Mouse (Mus musculus) heart, embryonic 11.5 days (tissue): Measurements from ENCODE around the gene Snrpd3. TPM values are rescaled to one million over a fixed set of nuclear protein-coding genes. Genes with fewer than 3 reads are reported as not detected.
"Not testable (repeated sequence)": the region's sequence is repeated elsewhere in the genome, so short reads cannot be mapped to it uniquely, and the experiment has no call there.

Experiments
- ATAC-seq: fragments of 200-750 bp; cut with Nextera tagmentation; replicated peaks from 2 replicates; pipeline ENCODE4 v1.8.0; 2017; ENCODE audit warnings: moderate library complexity; ENCODE audit not compliant: insufficient number of reproducible peaks, low FRiP score, low TSS enrichment
- H3K27ac ChIP-seq: fragments of 300-500 bp; sonication (generic); 2 replicates; pipeline ENCODE4 v1.5.1; 2014; ENCODE audit warnings: mild to moderate bottlenecking, low read depth, low read length
- H3K27me3 ChIP-seq: fragments of 300-500 bp; sonication (generic); 2 replicates; pipeline ENCODE4 v1.6.1; 2014; ENCODE audit warnings: mild to moderate bottlenecking, low read length, mixed read lengths; ENCODE audit not compliant: control insufficient read depth, insufficient read depth
- H3K36me3 ChIP-seq: fragments of 300-500 bp; sonication (generic); 2 replicates; pipeline ENCODE4 v1.6.1; 2014; ENCODE audit warnings: mild to moderate bottlenecking, low read length, moderate library complexity, mixed read lengths; ENCODE audit not compliant: control insufficient read depth, insufficient read depth
- H3K4me1 ChIP-seq: fragments of 300-500 bp; sonication (generic); 2 replicates; pipeline ENCODE4 v1.6.1; 2014; ENCODE audit warnings: low read length; ENCODE audit not compliant: control insufficient read depth, insufficient read depth
- H3K4me2 ChIP-seq: fragments of 300-500 bp; sonication (generic); 2 replicates; pipeline ENCODE4 v1.6.1; 2014; ENCODE audit warnings: mild to moderate bottlenecking, moderate library complexity
- H3K4me3 ChIP-seq: fragments of 300-500 bp; sonication (generic); 2 replicates; pipeline ENCODE4 v1.5.1; 2014; ENCODE audit warnings: low read depth, low read length
- H3K9ac ChIP-seq: fragments of 300-500 bp; sonication (generic); 2 replicates; pipeline ENCODE4 v1.6.1; 2014; ENCODE audit warnings: mild to moderate bottlenecking, low read depth, low read length, moderate library complexity
- H3K9me3 ChIP-seq: fragments of 300-500 bp; sonication (generic); replicated peaks from 2 replicates; pipeline ENCODE4 v1.6.1; 2016; ENCODE audit warnings: low read length; ENCODE audit not compliant: control insufficient read depth
- WGBS: fragments of 180-500 bp; shearing (Covaris S2); extraction: QIAGEN DNeasy Blood & Tissue Kit; methylation state at CpG from one replicate; pipeline ENCODE4 v1.1.7; 2014; ENCODE audit not compliant: insufficient replicate concordance; 5-methylcytosine and 5-hydroxymethylcytosine counted together
- polyA plus RNA-seq: library from polyadenylated mRNA; unstranded; fragments of >200 nt; fragmentation: Nextera tagmentation; extraction: Ambion mirVana; gene quantifications from 2 replicates; pipeline ENCODE4 v1.2.1, GENCODE M21; 2014

The Snrpd3 gene
- polyA plus RNA-seq, 1 experiment from 2014 or later = 121 TPM

DNA sequence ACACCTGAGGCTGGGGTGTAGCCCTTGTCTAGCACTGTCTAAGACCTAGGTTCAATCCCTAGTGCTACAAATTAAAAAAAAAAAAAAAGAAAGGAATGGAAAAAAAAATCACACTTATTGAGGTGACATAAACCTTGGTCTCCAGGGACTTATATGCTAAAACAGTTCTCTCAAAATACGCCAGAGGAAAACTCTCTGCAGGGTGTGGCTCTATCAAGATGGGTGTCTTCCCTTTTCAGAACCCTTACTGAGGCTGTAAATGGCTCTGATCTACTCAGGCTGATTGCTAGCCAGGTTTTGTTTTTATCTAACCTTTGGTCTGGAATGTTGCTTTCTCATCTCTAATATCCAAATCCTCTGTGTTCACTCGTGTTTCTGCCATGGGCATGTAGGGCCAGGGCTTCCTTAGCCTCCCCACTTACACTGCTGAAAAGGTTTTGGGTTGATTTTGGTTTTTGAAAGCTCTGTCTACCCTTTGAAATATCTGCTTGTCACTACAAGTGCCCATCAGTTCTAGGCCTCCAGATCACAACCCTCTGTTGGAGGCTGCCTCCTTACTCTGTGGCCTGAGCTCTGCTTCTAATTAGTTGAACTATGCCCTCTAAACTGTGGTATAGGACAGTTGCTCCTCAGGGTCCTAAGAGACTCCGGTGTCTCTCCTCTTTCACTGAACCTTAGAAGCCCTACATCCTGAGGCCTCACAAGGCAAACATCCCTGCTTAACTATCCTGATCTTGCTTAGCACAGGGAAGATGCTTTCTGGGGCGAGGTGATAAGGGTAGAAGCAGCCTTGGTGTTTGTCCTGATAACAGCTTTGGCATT, 1.9 kb upstream of the Snrpd3 start:
- H3K27me3 ChIP-seq = no peaks in the 10 kb centered on the region
- H3K9me3 ChIP-seq = no peaks in the 10 kb centered on the region
- no peak for ATAC-seq
- no peak overlapping the region for H3K9ac ChIP-seq
- H3K4me3 ChIP-seq = peak overlapping the region; percentile 93
- peaks cover 15% of the 10 kb centered on the region for H3K36me3 ChIP-seq
- peak overlapping the region; percentile 88 for H3K4me2 ChIP-seq
- WGBS = 66% methylated on average over 4 of the region's 4 CpGs
- H3K27ac ChIP-seq = peak overlapping the region; percentile 89
- peaks cover 26% of the 10 kb centered on the region for H3K4me1 ChIP-seq

DNA sequence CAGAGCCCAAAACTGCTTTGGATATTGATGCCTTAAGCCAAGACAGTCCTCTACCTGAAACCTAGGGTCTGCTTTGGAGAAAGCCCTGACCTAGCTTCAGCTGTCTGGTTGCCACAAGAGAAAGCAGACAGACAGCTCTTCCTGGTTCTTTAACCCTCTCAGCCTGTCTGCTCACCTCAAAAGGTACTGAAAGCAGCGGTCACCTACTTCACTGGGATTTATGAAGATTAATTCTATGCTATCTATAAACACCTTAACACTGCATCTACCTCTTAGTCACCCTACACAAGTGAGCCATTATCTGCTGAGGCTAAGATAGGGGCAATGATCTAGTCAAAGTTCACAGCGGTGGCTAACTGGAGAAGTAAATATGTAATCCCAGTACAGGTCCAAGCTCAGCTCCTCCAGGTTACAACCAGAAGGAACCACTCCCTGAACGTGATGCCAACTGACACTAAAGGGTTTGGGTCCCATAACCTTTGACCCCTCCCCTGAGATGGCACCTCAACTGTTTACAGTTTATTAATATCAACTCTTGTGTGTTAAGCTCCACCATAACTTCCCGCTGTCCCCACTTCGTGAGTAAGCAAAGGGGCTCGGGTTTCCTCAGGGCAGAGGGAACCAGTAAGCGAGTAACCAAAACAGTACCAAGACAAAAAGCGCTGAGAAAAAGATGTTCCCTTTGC, 1.2 kb upstream of the Snrpd3 start:
- Histone ChIP-seq H3K27ac (peak overlapping the region; percentile 89), H3K4me1 (peaks cover 26% of the 10 kb centered on the region)

DNA sequence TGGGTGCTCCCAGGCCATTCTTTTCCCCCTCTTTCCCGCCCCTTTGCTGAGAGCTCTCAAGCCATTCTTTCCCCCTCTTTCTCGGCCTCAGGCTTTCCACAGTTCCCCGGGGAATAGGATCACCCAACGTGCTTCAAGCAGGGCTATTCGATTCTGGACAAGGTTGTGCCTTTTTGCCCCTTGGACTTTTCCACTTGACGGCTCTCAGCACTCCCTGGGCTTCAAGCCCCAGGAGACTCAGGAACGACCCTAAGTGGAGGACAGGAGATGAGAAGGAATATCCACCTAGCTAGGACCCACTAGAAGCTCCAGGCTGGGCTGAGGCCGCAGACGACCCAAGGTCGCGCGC, 653 bp upstream of the Snrpd3 start:
- Histone ChIP-seq H3K27me3 (no peaks in the 10 kb centered on the region), H3K36me3 (peaks cover 17% of the 10 kb centered on the region), H3K4me2 (peak overlapping the region; percentile 88), H3K4me3 (peak overlapping the region; percentile 93), H3K9ac (peak overlapping the region; percentile 94), H3K9me3 (no peaks in the 10 kb centered on the region), H3K27ac (peak overlapping the region; percentile 89), H3K4me1 (peaks cover 29% of the 10 kb centered on the region)
- ATAC-seq = no peak
- WGBS = 1% methylated on average over 12 of the region's 12 CpGs

More for the DNA sequence above, 1.2 kb upstream of the Snrpd3 start:
- H3K4me3 ChIP-seq = peak overlapping the region; percentile 93
- no peaks in the 10 kb centered on the region for H3K9me3 ChIP-seq
- peaks cover 16% of the 10 kb centered on the region for H3K36me3 ChIP-seq
- no peaks in the 10 kb centered on the region for H3K27me3 ChIP-seq
- WGBS = 23% methylated on average over 8 of the region's 8 CpGs
- H3K4me2 ChIP-seq = peak overlapping the region; percentile 88
- H3K9ac ChIP-seq = peak overlapping the region; percentile 94
- ATAC-seq = no peak

DNA sequence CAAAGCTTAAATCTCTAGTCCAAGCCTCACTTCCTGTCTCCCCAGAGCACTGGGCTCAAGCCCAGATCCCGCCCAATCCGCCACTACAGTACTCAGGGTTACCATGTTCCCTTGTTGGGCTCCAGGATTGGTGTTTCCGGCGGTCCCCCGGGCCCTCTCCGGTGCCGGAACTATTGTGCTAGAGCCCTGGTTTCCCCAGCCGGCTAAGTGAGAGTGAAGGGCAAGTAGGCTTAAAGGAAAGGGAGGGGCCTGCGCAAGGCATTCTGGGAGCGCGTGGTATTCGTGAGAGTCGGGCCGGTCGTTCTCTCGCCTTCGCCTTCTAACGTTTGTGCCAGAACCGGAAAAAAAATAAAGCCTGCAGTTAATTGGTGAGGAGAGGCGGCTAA, 400 bp downstream of the Snrpd3 start, which contains the start of gene Gucd1:
TSS of gene Gucd1 (minus strand) at position 215 of the 386 bp plus-strand sequence.
- peak within 1 kb of the TSS; percentile 89 for H3K27ac ChIP-seq
- no peaks in the 10 kb centered on the region for H3K27me3 ChIP-seq
- peaks cover 13% of the 10 kb centered on the region for H3K36me3 ChIP-seq
- under 1% methylated on average over 20 of the region's 20 CpGs for whole genome bisulfite sequencing
- peak within 1 kb of the TSS; percentile 93 for H3K4me3 ChIP-seq
- H3K9me3 ChIP-seq = no peaks in the 10 kb centered on the region
- H3K4me2 ChIP-seq = peak within 1 kb of the TSS; percentile 88
- ATAC-seq = peak; percentile 81
- H3K4me1 ChIP-seq = peaks cover 29% of the 10 kb centered on the region
- H3K9ac ChIP-seq = peak within 1 kb of the TSS; percentile 94

DNA sequence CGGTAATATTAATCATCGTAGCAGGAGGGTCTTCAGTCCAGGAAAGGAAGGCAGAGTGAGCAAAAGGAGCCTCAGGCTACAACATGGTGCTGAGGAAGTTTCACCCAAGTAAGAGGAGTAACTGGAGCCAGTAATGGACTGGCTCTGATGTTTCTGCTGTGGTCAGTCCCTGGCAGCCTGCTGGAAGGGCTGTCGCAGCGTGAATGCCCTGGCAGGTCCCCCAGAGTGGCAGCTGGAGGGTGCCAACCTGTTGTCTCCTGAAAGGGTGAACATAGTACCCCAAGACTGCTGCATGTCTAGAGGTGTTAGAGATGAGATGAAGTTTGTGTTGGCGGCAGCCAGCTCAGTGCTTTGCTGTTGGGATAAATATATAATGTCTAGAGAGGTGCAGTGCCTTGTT, 3.2 kb downstream of the Snrpd3 start:
- peaks cover 21% of the 10 kb centered on the region for H3K4me1 ChIP-seq
- H3K9ac ChIP-seq = no peak overlapping the region
- no peak overlapping the region for H3K27ac ChIP-seq
- peaks cover 13% of the 10 kb centered on the region for H3K36me3 ChIP-seq
- WGBS = 88% methylated on average over 5 of the region's 5 CpGs
- no peaks in the 10 kb centered on the region for H3K27me3 ChIP-seq
- no peak for ATAC-seq
- H3K9me3 ChIP-seq = no peaks in the 10 kb centered on the region
- H3K4me2 ChIP-seq = no peak overlapping the region
- H3K4me3 ChIP-seq = no peak overlapping the region

DNA sequence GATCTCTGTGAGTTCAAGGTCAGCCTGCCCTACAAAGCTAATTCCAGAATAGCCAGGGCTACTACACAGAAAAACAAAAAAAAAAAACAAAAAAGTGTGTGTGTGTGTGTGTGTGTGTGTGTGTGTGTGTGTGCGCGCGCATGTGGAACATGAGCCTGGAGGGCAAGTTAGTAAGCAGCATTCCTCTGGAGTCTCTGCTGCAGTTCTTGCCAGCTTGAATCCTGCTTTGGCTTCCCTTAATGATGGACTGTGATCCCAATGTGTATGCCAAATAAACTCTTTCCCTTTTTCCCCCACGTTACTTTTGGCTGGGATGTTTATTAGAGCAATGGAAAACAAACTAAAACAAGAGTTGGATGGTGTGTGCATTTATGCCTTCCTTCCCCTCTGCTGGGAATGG, 4.3 kb downstream of the Snrpd3 start:
- Histone ChIP-seq H3K27ac (no peak overlapping the region), H3K9me3 (no peaks in the 10 kb centered on the region), H3K4me1 (peaks cover 11% of the 10 kb centered on the region), H3K4me2 (no peak overlapping the region), H3K4me3 (no peak overlapping the region), H3K9ac (no peak overlapping the region), H3K36me3 (peaks cover 17% of the 10 kb centered on the region), H3K27me3 (no peaks in the 10 kb centered on the region)
- no peak for ATAC-seq
- WGBS = 90% methylated on average over 4 of the region's 4 CpGs

DNA sequence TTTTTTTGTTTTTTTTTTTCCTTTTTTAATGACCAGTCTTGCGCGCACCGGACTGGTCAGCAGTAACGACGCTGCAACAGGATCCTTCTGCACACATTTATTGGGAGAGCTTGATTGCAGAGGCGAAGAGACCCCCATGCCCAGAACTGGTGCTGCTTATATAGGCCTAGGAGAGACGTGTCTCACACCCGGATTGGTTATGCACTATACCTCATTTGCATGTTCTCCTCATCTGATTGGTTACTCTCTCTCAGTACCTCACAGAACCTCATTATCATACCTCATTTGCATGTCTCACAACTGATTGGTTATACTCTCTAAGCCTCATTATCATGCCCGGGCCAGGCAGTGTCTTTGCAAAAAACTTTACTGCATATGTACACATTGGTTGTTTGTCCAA, 8.1 kb downstream of the Snrpd3 start:
- H3K4me3 ChIP-seq, H3K4me2 ChIP-seq: not testable (repeated sequence)
- 96% methylated on average over 9 of the region's 9 CpGs for WGBS

DNA sequence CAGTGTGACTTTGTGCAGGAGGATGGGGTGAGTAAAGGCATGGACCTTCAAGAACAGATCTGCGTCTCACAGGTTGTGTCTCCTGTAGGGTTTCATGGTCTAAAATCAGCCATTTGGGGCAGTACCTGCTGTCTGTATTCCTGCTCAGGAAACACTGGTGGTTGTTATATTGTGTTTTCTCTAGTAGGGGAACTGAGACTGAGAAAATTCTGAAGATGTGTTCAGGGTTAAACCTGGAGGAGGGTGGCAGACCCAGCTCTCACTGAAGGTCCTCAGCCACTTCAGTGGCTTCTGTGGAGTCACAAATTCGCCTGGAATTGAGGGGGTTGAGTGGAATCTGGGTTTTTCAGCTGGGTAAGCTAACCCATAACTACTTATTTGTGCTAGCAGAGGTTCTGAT, 13.0 kb downstream of the Snrpd3 start:
- Histone ChIP-seq H3K36me3 (peaks cover 17% of the 10 kb centered on the region), H3K27ac (no peak overlapping the region), H3K4me1 (0 out of 2 replicates have a peak, but pooled peaks cover 2% of the 10 kb centered on the region), H3K9ac (no peak overlapping the region), H3K27me3 (no peaks in the 10 kb centered on the region), H3K4me3 (no peak overlapping the region), H3K9me3 (no peaks in the 10 kb centered on the region), H3K4me2 (no peak overlapping the region)
- ATAC-seq = no peak
- 84% methylated on average over 2 of the region's 2 CpGs for WGBS

More for the DNA sequence above, 8.1 kb downstream of the Snrpd3 start:
- H3K27ac ChIP-seq, ATAC-seq, H3K9ac ChIP-seq, H3K9me3 ChIP-seq, H3K27me3 ChIP-seq, H3K4me1 ChIP-seq: not testable (repeated sequence)
- H3K36me3 ChIP-seq = peaks cover 17% of the 10 kb centered on the region
